Mouse (Mus musculus) CH12.LX (cell line): ENCODE results near the gene Tent5b. TPM values are rescaled to one million over a fixed set of nuclear protein-coding genes. Genes with fewer than 3 reads are reported as not detected.

ENCODE experiments used
- DNase-seq: peaks from one replicate; pipeline ENCODE4 v3.0.0-alpha.2; 2013; ENCODE audit errors: extremely low read depth
- H3K27ac ChIP-seq: 2 replicates; pipeline ENCODE4 v1.5.1; 2012; ENCODE audit warnings: low read depth, mild to moderate bottlenecking, control low read depth, moderate library complexity; ENCODE audit not compliant: insufficient read depth
- H3K27me3 ChIP-seq: replicated peaks from 2 replicates; pipeline ENCODE3; 2012; ENCODE audit warnings: inconsistent platforms
- H3K36me3 ChIP-seq, 2 experiments: replicated peaks in 1 of 2; 2 replicates each; pipeline versions ENCODE3 to v1.6.1; 2012; ENCODE audit warnings: inconsistent platforms in 1 of 2, low read length in 1 of 2, mild to moderate bottlenecking in 1 of 2, mixed read lengths in 1 of 2, moderate library complexity in 1 of 2; ENCODE audit not compliant: control insufficient read depth in 1 of 2, insufficient read depth in 1 of 2
- H3K4me1 ChIP-seq, 2 experiments: 2 replicates each; pipeline ENCODE4 v1.6.1; 2012; ENCODE audit warnings: inconsistent platforms in 1 of 2, moderate library complexity in 1 of 2; ENCODE audit not compliant: insufficient read depth in 2 of 2, control insufficient read depth in 1 of 2
- H3K4me2 ChIP-seq: 2 replicates; pipeline ENCODE4 v1.6.1; 2012; ENCODE audit warnings: low read depth, mild to moderate bottlenecking, control low read depth; ENCODE audit not compliant: poor library complexity, insufficient read depth, severe bottlenecking
- H3K4me3 ChIP-seq, 3 experiments: fragments of 150-350 bp in 1 of 3; sonication (generic) in 1 of 3; replicated peaks in 1 of 3; 2 replicates each; pipeline versions ENCODE3 to v1.5.1; 2011 to 2012; ENCODE audit warnings: low read depth in 2 of 3, low read length in 2 of 3, mild to moderate bottlenecking in 2 of 3, moderate library complexity in 2 of 3, control low read depth in 1 of 3, improper control_type of control experiment in 1 of 3, inconsistent platforms in 1 of 3, mixed read lengths in 1 of 3; ENCODE audit not compliant: poor library complexity in 1 of 3
- H3K79me2 ChIP-seq: replicated peaks from 2 replicates; pipeline ENCODE4 v1.6.1; 2012; ENCODE audit warnings: mild to moderate bottlenecking, moderate library complexity; ENCODE audit not compliant: control insufficient read depth, poor library complexity, insufficient read depth, severe bottlenecking; ENCODE audit errors: extremely low read depth
- H3K9ac ChIP-seq: 2 replicates; pipeline ENCODE4 v1.6.1; 2012; ENCODE audit warnings: low read depth, mild to moderate bottlenecking, control low read depth, moderate library complexity; ENCODE audit not compliant: insufficient read depth
- H3K9me3 ChIP-seq: replicated peaks from 2 replicates; pipeline ENCODE3; 2012; ENCODE audit warnings: low read length, inconsistent platforms, mixed read lengths
- BHLHE40 ChIP-seq: IDR thresholded peaks from 2 replicates; pipeline ENCODE4 v1.6.1; 2011; ENCODE audit warnings: mild to moderate bottlenecking, low read depth, low read length, improper control_type of control experiment
- CHD2 ChIP-seq: IDR thresholded peaks from 2 replicates; pipeline ENCODE4 v1.6.1; 2011; ENCODE audit warnings: low read length, improper control_type of control experiment
- CTCF ChIP-seq, 2 experiments: IDR thresholded peaks in 1 of 2; conservative IDR thresholded peaks in 1 of 2; 2 replicates each; pipeline ENCODE4 v1.5.1; 2011 to 2012; ENCODE audit warnings: low read depth in 2 of 2, low read length in 2 of 2, improper control_type of control experiment in 1 of 2, inconsistent platforms in 1 of 2, mild to moderate bottlenecking in 1 of 2, moderate library complexity in 1 of 2
- ELF1 ChIP-seq: IDR thresholded peaks from 2 replicates; pipeline ENCODE4 v1.6.1; 2014; ENCODE audit warnings: low read depth, mild to moderate bottlenecking, inconsistent platforms, low read length, improper control_type of control experiment
- EP300 ChIP-seq: IDR thresholded peaks from 2 replicates; pipeline ENCODE4 v1.6.1; 2011; ENCODE audit warnings: low read length, improper control_type of control experiment
- GABPA ChIP-seq: IDR thresholded peaks from 2 replicates; pipeline ENCODE4 v1.6.1; 2012; ENCODE audit warnings: low read depth, low read length, improper control_type of control experiment, inconsistent platforms; ENCODE audit not compliant: insufficient replicate concordance
- HCFC1 ChIP-seq: IDR thresholded peaks from 2 replicates; pipeline ENCODE4 v1.6.1; 2012; ENCODE audit warnings: low read depth, mild to moderate bottlenecking, inconsistent platforms, low read length, improper control_type of control experiment
- IRF4 ChIP-seq: IDR thresholded peaks from 2 replicates; pipeline ENCODE4 v1.6.1; 2014; ENCODE audit warnings: low read depth, mild to moderate bottlenecking, inconsistent platforms, low read length, improper control_type of control experiment
- JUND ChIP-seq: conservative IDR thresholded peaks from 2 replicates; pipeline ENCODE4 v1.6.1; 2011; ENCODE audit warnings: low read depth, low read length, improper control_type of control experiment
- KAT2A ChIP-seq: IDR thresholded peaks from 2 replicates; pipeline ENCODE4 v1.6.1; 2012; ENCODE audit warnings: low read length, improper control_type of control experiment, inconsistent platforms; ENCODE audit not compliant: insufficient replicate concordance
- MAX ChIP-seq: IDR thresholded peaks from 2 replicates; pipeline ENCODE4 v1.6.1; 2011; ENCODE audit warnings: low read length, improper control_type of control experiment
- MXI1 ChIP-seq: IDR thresholded peaks from 2 replicates; pipeline ENCODE4 v1.6.1; 2011; ENCODE audit warnings: mild to moderate bottlenecking, low read depth, low read length, improper control_type of control experiment
- NELFE ChIP-seq: IDR thresholded peaks from 2 replicates; pipeline ENCODE4 v1.6.1; 2011; ENCODE audit warnings: low read depth, low read length, improper control_type of control experiment
- NRF1 ChIP-seq: IDR thresholded peaks from 2 replicates; pipeline ENCODE4 v1.6.1; 2014; ENCODE audit warnings: low read depth, mild to moderate bottlenecking, inconsistent platforms, low read length, improper control_type of control experiment, moderate library complexity
- PAX5 ChIP-seq: IDR thresholded peaks from 2 replicates; pipeline ENCODE4 v1.6.1; 2012; ENCODE audit warnings: low read length, inconsistent platforms, mixed read lengths
- POLR2A ChIP-seq: IDR thresholded peaks from 2 replicates; pipeline ENCODE4 v1.6.1; 2011; ENCODE audit warnings: low read depth, mild to moderate bottlenecking, improper control_type of control experiment, low read length
- POLR2AphosphoS2 ChIP-seq: IDR thresholded peaks from 2 replicates; pipeline ENCODE4 v1.6.1; 2011; ENCODE audit warnings: low read depth, low read length, improper control_type of control experiment
- RAD21 ChIP-seq: IDR thresholded peaks from 2 replicates; pipeline ENCODE4 v1.6.1; 2011; ENCODE audit warnings: low read depth, mild to moderate bottlenecking, low read length, improper control_type of control experiment, moderate library complexity
- SIN3A ChIP-seq: IDR thresholded peaks from 2 replicates; pipeline ENCODE4 v1.6.1; 2012; ENCODE audit warnings: low read length, improper control_type of control experiment, inconsistent platforms
- SMC3 ChIP-seq: IDR thresholded peaks from 2 replicates; pipeline ENCODE4 v1.6.1; 2011; ENCODE audit warnings: low read depth, low read length, improper control_type of control experiment
- UBTF ChIP-seq: IDR thresholded peaks from 2 replicates; pipeline ENCODE4 v1.6.1; 2012; ENCODE audit warnings: low read depth, mild to moderate bottlenecking, inconsistent platforms, low read length, improper control_type of control experiment, moderate library complexity
- USF2 ChIP-seq: conservative IDR thresholded peaks from 2 replicates; pipeline ENCODE4 v1.6.1; 2011; ENCODE audit warnings: low read depth, low read length, improper control_type of control experiment
- ZC3H11A ChIP-seq: IDR thresholded peaks from 2 replicates; pipeline ENCODE4 v1.6.1; 2012; ENCODE audit warnings: low read depth, mild to moderate bottlenecking, inconsistent platforms, low read length, improper control_type of control experiment
- ZMIZ1 ChIP-seq: IDR thresholded peaks from 2 replicates; pipeline ENCODE4 v1.6.1; 2012; ENCODE audit warnings: low read depth, mild to moderate bottlenecking, inconsistent platforms, low read length, improper control_type of control experiment
- dilution Hi-C: fragments of 300-500 bp; cut with MboI; formaldehyde crosslinking; loops from 2 replicates; pipeline ENCODE4 v1.14.3; 2020; ENCODE audit warnings: low sequenced_read_pairs; ENCODE audit not compliant: extremely low pct_unique_long_range_greater_than_20kb, extremely low pct_ligation_motif_present
- in situ Hi-C: fragments of 300-500 bp; cut with MboI; formaldehyde crosslinking; loops from 3 replicates; pipeline ENCODE4 v1.14.3; 2019; ENCODE audit warnings: low sequenced_read_pairs, low pct_ligation_motif_present, low pct_unique_long_range_greater_than_20kb, mixed read lengths
- polyA plus RNA-seq: library from polyadenylated mRNA; unstranded; fragments of >175 nt; gene quantifications from 2 replicates; pipeline ENCODE4 v1.2.1, GENCODE M21; 2012; ENCODE audit warnings: low read depth; ENCODE audit not compliant: insufficient read length
- total RNA-seq, 2 experiments: library from RNA; depleted of rRNA; stranded (reverse); fragments of 300-350 nt in 1 of 2; fragments of >200 nt in 1 of 2; gene quantifications; 2 replicates each; pipeline ENCODE4 v1.2.3; 2012 to 2014

The Tent5b gene
- total and polyA plus RNA-seq, 3 experiments = not detected

GRCm38 (mm10) chr4:133512972-133513371, 33.0 kb downstream of the Tent5b start:
- Histone ChIP-seq H3K4me2 (0 out of 2 replicates have a peak overlapping the region, but pooled peaks have one; percentile 27), H3K79me2 (no peaks in the 10 kb centered on the region)
- in situ Hi-C loops = loop anchor here (5.0 kb wide), 1 partner anchor 36 kb away; no protein-coding TSS in a partner anchor
- peak; percentile 73 for DNase-seq
- TF ChIP-seq ELF1 = no peak
- peak; percentile 84 for TF ChIP-seq RAD21
- 0 out of 2 replicates have a peak, but pooled peaks have one; percentile 36 for TF ChIP-seq NRF1
- TF ChIP-seq CTCF (conservative IDR thresholded peaks at IDR 0.05 in 1 of 2, IDR thresholded peaks at IDR 0.05 in 1 of 2; ENCODE audit: low read depth in 2 of 2, low read length in 2 of 2) = peak; percentile 91 to 93
- TF ChIP-seq SMC3 = peak; percentile 76
- no peak for TF ChIP-seq MXI1
- TF ChIP-seq EP300 = no peak
- TF ChIP-seq BHLHE40 = no peak
- TF ChIP-seq NELFE = 0 out of 2 replicates have a peak, but pooled peaks have one; percentile 18
- no peak for TF ChIP-seq POLR2A
- no peak for TF ChIP-seq MAX
- TF ChIP-seq POLR2AphosphoS2 = no peak
- TF ChIP-seq, all 38 proteins: peak for 5
- Histone ChIP-seq H3K4me1 (peaks cover 0 to 5% of the 10 kb centered on the region in 2 experiments; a peak in 1 of 4 replicates), H3K27ac (no peak overlapping the region), H3K27me3 (peaks cover 23% of the 10 kb centered on the region), H3K9me3 (no peaks in the 10 kb centered on the region), H3K4me3 (no peak overlapping the region), H3K9ac (no peak overlapping the region), H3K36me3 (no peaks in the 10 kb centered on the region)
- dilution Hi-C loops = no loop called here

- Histone ChIP-seq H3K9me3 (no peaks in the 10 kb centered on the region), H3K27ac (no peak within 1 kb of the TSS), H3K4me3 (no peak within 1 kb of the TSS), H3K9ac (no peak within 1 kb of the TSS), H3K79me2 (no peaks in the 10 kb centered on the region), H3K4me2 (no peak within 1 kb of the TSS), H3K27me3 (peaks cover 14% of the 10 kb centered on the region)
- dilution Hi-C loops = no loop called here
- in situ Hi-C loops = no loop called here
- no peak for TF ChIP-seq UBTF
- TF ChIP-seq GABPA = no peak
- TF ChIP-seq ZC3H11A = no peak
- TF ChIP-seq MAX = no peak
- TF ChIP-seq EP300 = no peak
- no peak for TF ChIP-seq JUND
- no peak for TF ChIP-seq HCFC1
- TF ChIP-seq PAX5 = no peak
- TF ChIP-seq BHLHE40 = no peak
- no peak for TF ChIP-seq USF2
- no peak for TF ChIP-seq ZMIZ1
- TF ChIP-seq POLR2AphosphoS2 = no peak
- TF ChIP-seq IRF4 = no peak
- TF ChIP-seq KAT2A = no peak
- no peak for TF ChIP-seq CHD2
- no peak for TF ChIP-seq SIN3A
- TF ChIP-seq NRF1 = no peak
- TF ChIP-seq, all 38 proteins: peak for 0
- Histone ChIP-seq H3K4me1 (no peaks in the 10 kb centered on the region), H3K36me3 (no peaks in the 10 kb centered on the region)
- no peak for DNase-seq
These were observed 38.9 kb downstream of the Tent5b start, which contains the start of gene Kdf1 for GRCm38 (mm10) chr4:133518601-133519368. Kdf1 (plus strand) TSS chr4:133518963.
